25 mouse cellular contexts compared by ENCODE assay signal in the genomic region with DNA sequence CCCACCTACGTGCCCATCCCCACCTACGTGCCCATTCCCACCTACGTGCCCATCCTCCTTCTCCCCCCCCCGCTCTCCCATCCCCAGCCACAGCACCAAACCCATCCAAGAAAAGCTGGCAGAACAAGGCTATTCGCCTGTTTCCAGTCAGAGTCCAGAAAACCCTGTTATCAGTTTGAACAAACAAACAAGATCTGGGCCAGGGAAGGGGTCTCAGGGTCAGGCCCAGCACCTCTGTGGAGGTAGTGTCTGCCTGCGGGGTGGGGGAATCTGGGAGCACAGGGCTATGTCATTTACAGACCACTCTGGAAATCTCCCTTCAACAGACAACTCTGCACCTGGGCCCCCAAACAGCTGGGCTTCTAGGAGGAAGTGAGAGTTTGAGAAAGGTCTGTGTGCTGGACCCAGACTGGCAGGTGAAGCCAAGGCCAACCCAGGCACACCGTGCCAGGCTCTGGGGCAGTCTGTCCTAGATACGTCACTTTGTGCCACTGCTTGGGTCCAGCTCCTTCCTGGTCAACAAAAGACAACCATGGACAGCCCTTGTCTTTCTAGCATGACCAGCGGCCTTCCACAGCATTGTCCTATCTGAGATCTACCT. TPM values are rescaled to one million over a fixed set of nuclear protein-coding genes. Genes with fewer than 3 reads are reported as not detected.
DNase-seq lines count a peak whose midpoint lies in the region; TF ChIP-seq lines count a peak whose summit lies in the region.
"Had no signal": no experiment of that assay in that cellular context is flagged by ENCODE, and none has a peak within 500 bp of the region (broad histone marks: within the 10 kb centered on the region; RNA-seq: fewer than 3 reads in every experiment).

No protein-coding gene starts in this region.

- in situ Hi-C loops in CH12.LX (cut with MboI; ENCODE audit: low pct_ligation_motif_present, low pct_unique_long_range_greater_than_20kb, low sequenced_read_pairs) = no loop called here

- peak; percentile 46 for DNase-seq in adrenal gland, adult 2 months
- DNase-seq in adrenal gland, postnatal 4 days (ENCODE audit: low spot score in 2 of 2) = no peak
- peak; percentile 50 to 53 for DNase-seq in spleen, postnatal 36 days (ENCODE audit: low spot score in 2 of 2)
- DNase-seq in spleen, adult 12 weeks (ENCODE audit: low spot score) = no peak
- DNase-seq in CH12.LX (ENCODE audit: extremely low read depth) = no peak
- no peak for DNase-seq in ovary, postnatal 36 days (ENCODE audit: low spot score)
- DNase-seq: adrenal gland, postnatal 10 days; cerebellum, adult 11 months; cerebellum, adult 2 months; cerebellum, adult 9-11 months; cerebellum, postnatal 25 days; forebrain, postnatal 0 days; gastrocnemius, adult 2 months; gastrocnemius, postnatal 14 days; heart, adult 18-20 months; heart, postnatal 14 days; heart, postnatal 4 days had no signal

- TF ChIP-seq RAD21 in CH12.LX (IDR thresholded peaks at IDR 0.05; ENCODE audit: low read depth, low read length) = no peak

- no peak for TF ChIP-seq CTCF in CH12.LX (conservative IDR thresholded peaks at IDR 0.05 in 1 of 2, IDR thresholded peaks at IDR 0.05 in 1 of 2; ENCODE audit: low read depth in 2 of 2, low read length in 2 of 2)

- peak; percentile 95 for TF ChIP-seq EP300 in CH12.LX (IDR thresholded peaks at IDR 0.05; ENCODE audit: low read length)

- H3K9me3 ChIP-seq in CH12.LX (replicated peaks; ENCODE audit: low read length) = peaks cover 3% of the 10 kb centered on the region
- H3K9me3 ChIP-seq: embryonic facial prominence, embryonic 12.5 days; embryonic facial prominence, embryonic 15.5 days; heart, embryonic 13.5 days had no signal

- dilution Hi-C loops in CH12.LX (cut with MboI; ENCODE audit: extremely low pct_ligation_motif_present, extremely low pct_unique_long_range_greater_than_20kb, low sequenced_read_pairs) = no loop called here

- H3K4me3 ChIP-seq in CH12.LX (replicated peaks in 1 of 3; ENCODE audit: low read depth in 2 of 3, low read length in 2 of 3, poor library complexity in 1 of 3) = no peak overlapping the region
- H3K4me3 ChIP-seq: embryonic facial prominence, embryonic 12.5 days; embryonic facial prominence, embryonic 15.5 days; gastrocnemius, adult 2 months; heart, embryonic 13.5 days had no signal

- peaks cover 32 to 47% of the 10 kb centered on the region in 2 experiments for H3K4me1 ChIP-seq in CH12.LX (ENCODE audit: control insufficient read depth in 1 of 2, insufficient read depth in 2 of 2)

- H3K79me2 ChIP-seq in CH12.LX (replicated peaks; ENCODE audit: control insufficient read depth, extremely low read depth, insufficient read depth, poor library complexity, severe bottlenecking) = no peaks in the 10 kb centered on the region

- H3K36me3 ChIP-seq in CH12.LX (replicated peaks in 1 of 2; ENCODE audit: control insufficient read depth in 1 of 2, insufficient read depth in 1 of 2, low read length in 1 of 2) = peaks cover 0 to 3% of the 10 kb centered on the region in 2 experiments
- H3K36me3 ChIP-seq: embryonic facial prominence, embryonic 12.5 days; embryonic facial prominence, embryonic 15.5 days had no signal

- TF ChIP-seq POLR2A in CH12.LX (IDR thresholded peaks at IDR 0.05; ENCODE audit: low read depth, low read length) = no peak

- no peak overlapping the region for H3K27ac ChIP-seq in CH12.LX (ENCODE audit: insufficient read depth, low read depth)
- H3K27ac ChIP-seq: embryonic facial prominence, embryonic 12.5 days; embryonic facial prominence, embryonic 15.5 days; gastrocnemius, adult 2 months; heart, embryonic 13.5 days; hindbrain, embryonic 14.5 days; hindbrain, postnatal 0 days had no signal

- no peak overlapping the region; the same call in 1 of the 2 replicates for H3K4me2 ChIP-seq in CH12.LX (ENCODE audit: insufficient read depth, low read depth, poor library complexity, severe bottlenecking)
- H3K4me2 ChIP-seq: embryonic facial prominence, embryonic 12.5 days; embryonic facial prominence, embryonic 15.5 days; heart, embryonic 13.5 days; hindbrain, embryonic 14.5 days had no signal

- peaks cover 75% of the 10 kb centered on the region for H3K27me3 ChIP-seq in CH12.LX (replicated peaks)
- H3K27me3 ChIP-seq: embryonic facial prominence, embryonic 15.5 days had no signal

- H3K9ac ChIP-seq in CH12.LX (ENCODE audit: insufficient read depth, low read depth) = no peak overlapping the region
- H3K9ac ChIP-seq: embryonic facial prominence, embryonic 12.5 days; embryonic facial prominence, embryonic 15.5 days; forebrain, postnatal 0 days; heart, embryonic 13.5 days; hindbrain, embryonic 14.5 days had no signal

TF ChIP-seq in CH12.LX, 34 proteins besides CTCF, POLR2A, EP300 and RAD21:
- no peak for TF ChIP-seq ZMIZ1 (IDR thresholded peaks at IDR 0.05; ENCODE audit: low read depth, low read length)
- peak; percentile 92; the same call in 1 of the 2 replicates for TF ChIP-seq RCOR1 (conservative IDR thresholded peaks at IDR 0.05; ENCODE audit: low read depth, low read length)
- no peak for TF ChIP-seq MAX (IDR thresholded peaks at IDR 0.05; ENCODE audit: low read length)
- no peak for TF ChIP-seq MXI1 (IDR thresholded peaks at IDR 0.05; ENCODE audit: low read depth, low read length)
- no peak for TF ChIP-seq JUN (IDR thresholded peaks at IDR 0.05; ENCODE audit: insufficient read depth, low read depth, low read length)
- peak; percentile 100 for TF ChIP-seq TCF12 (IDR thresholded peaks at IDR 0.05; ENCODE audit: low read depth, low read length)
- no peak for TF ChIP-seq GABPA (IDR thresholded peaks at IDR 0.05; ENCODE audit: insufficient replicate concordance, low read depth, low read length)
- TF ChIP-seq KAT2A (IDR thresholded peaks at IDR 0.05; ENCODE audit: insufficient replicate concordance, low read length) = no peak
- TF ChIP-seq TBP (conservative IDR thresholded peaks at IDR 0.05; ENCODE audit: low read depth, low read length) = no peak
- TF ChIP-seq E2F4 (IDR thresholded peaks at IDR 0.05; ENCODE audit: insufficient replicate concordance, low read depth, low read length) = no peak
- TF ChIP-seq USF1 (IDR thresholded peaks at IDR 0.05; ENCODE audit: low read depth, low read length) = no peak
- no peak for TF ChIP-seq ZC3H11A (IDR thresholded peaks at IDR 0.05; ENCODE audit: low read depth, low read length)
- TF ChIP-seq ZNF384 (IDR thresholded peaks at IDR 0.05; ENCODE audit: low read depth, low read length) = no peak
- TF ChIP-seq ELF1 (IDR thresholded peaks at IDR 0.05; ENCODE audit: low read depth, low read length) = no peak
- TF ChIP-seq ETS1 (conservative IDR thresholded peaks at IDR 0.05; ENCODE audit: low read depth, low read length) = peak; percentile 88
- 0 out of 2 replicates have a peak, but pooled peaks have one; percentile 22 for TF ChIP-seq MYC (IDR thresholded peaks at IDR 0.05; ENCODE audit: low read depth, low read length)
- TF ChIP-seq BHLHE40 (IDR thresholded peaks at IDR 0.05; ENCODE audit: low read depth, low read length) = peak; percentile 62; the same call in 1 of the 2 replicates
- TF ChIP-seq SIN3A (IDR thresholded peaks at IDR 0.05; ENCODE audit: low read length) = peak; percentile 49; the same call in 1 of the 2 replicates
- peak; percentile 52; the same call in 1 of the 2 replicates for TF ChIP-seq CHD2 (IDR thresholded peaks at IDR 0.05; ENCODE audit: low read length)
- TF ChIP-seq CHD1 (IDR thresholded peaks at IDR 0.05; ENCODE audit: low read depth, low read length) = no peak
- TF ChIP-seq NELFE (IDR thresholded peaks at IDR 0.05; ENCODE audit: low read depth, low read length) = no peak
- no peak for TF ChIP-seq JUND (conservative IDR thresholded peaks at IDR 0.05; ENCODE audit: low read depth, low read length)
- TF ChIP-seq NRF1 (IDR thresholded peaks at IDR 0.05; ENCODE audit: low read depth, low read length) = no peak
- TF ChIP-seq ZKSCAN1 (IDR thresholded peaks at IDR 0.05; ENCODE audit: borderline replicate concordance, low read depth, low read length) = no peak
- TF ChIP-seq MAFK (IDR thresholded peaks at IDR 0.05; ENCODE audit: insufficient replicate concordance, low read length) = peak; percentile 55; the same call in 1 of the 2 replicates
- peak; percentile 97 for TF ChIP-seq IRF4 (IDR thresholded peaks at IDR 0.05; ENCODE audit: low read depth, low read length)
- TF ChIP-seq SMC3 (IDR thresholded peaks at IDR 0.05; ENCODE audit: low read depth, low read length) = no peak
- peak; percentile 41; the same call in 1 of the 2 replicates for TF ChIP-seq MAZ (IDR thresholded peaks at IDR 0.05; ENCODE audit: low read depth, low read length)

RNA-seq across cellular contexts. Expression of a gene that starts 7.6 kb away (rescaled TPM):
- total RNA-seq in adrenal gland, adult 2 months (2021) = 1 to 10 TPM; 2.3 to 3.1 TPM
- 5.5 and 8.3 TPM in 2 replicates for polyA plus RNA-seq in adrenal gland, adult 2 months (2012; rRNA removed)
- 1 to 10 TPM; 3.8 to 4.1 TPM for total RNA-seq in adrenal gland, postnatal 4 days (2021)
- total RNA-seq in CH12.LX (2012; rRNA removed) (4.7 and 5.0 TPM in 2 replicates), CH12.LX (2014; rRNA removed) (0.23 and 0.31 TPM in 2 replicates)
- 1.1 and 1.6 TPM in 2 replicates for polyA plus RNA-seq in CH12.LX (2012; ENCODE audit: insufficient read length, low read depth)
- polyA plus RNA-seq: activated CD4-positive, CD25-positive, alpha-beta regulatory T cell, adult 4 months; CD4-positive, CD25-positive, alpha-beta regulatory T cell, adult 4 months; inflammation-experienced regulatory T-cells, adult 6 months had no signal

Comparison
In these comparisons a context has a peak if more than half of its experiments do, and no peak if none do; other contexts are left out.
1. DNase-seq: peak in adrenal gland, adult 2 months (single experiment) and spleen, postnatal 36 days (2 of 2); none in adrenal gland, postnatal 4 days (0 of 2), spleen, adult 12 weeks (single experiment), CH12.LX (single experiment) and ovary, postnatal 36 days (single experiment).